Mouse (Mus musculus) yolk sac, embryonic 10.5 days (tissue): Measurements from ENCODE around the gene Apol7a.
A peak's percentile ranks its signal among the peaks of the same experiment; 100 is the strongest.

Experiments used
- DNase-seq: peaks from one replicate; pipeline ENCODE4 v3.0.0-alpha.2; 2017; ENCODE audit warnings: low spot score

The Apol7a gene

GRCm38 (mm10) chr15:77370588-77370987 is 28.3 kb downstream of the Apol7a start:
- no peak for DNase-seq

- no peak for DNase-seq
Observed at GRCm38 (mm10) chr15:77369981-77370380, 28.9 kb downstream of the Apol7a start.

- no peak for DNase-seq
Observed at GRCm38 (mm10) chr15:77368818-77369320, 30.0 kb downstream of the Apol7a start.

GRCm38 (mm10) chr15:77368148-77368547 is 30.8 kb downstream of the Apol7a start:
- DNase-seq = peak; percentile 91

GRCm38 (mm10) chr15:77367504-77367903 is 31.4 kb downstream of the Apol7a start:
- DNase-seq = peak; percentile 29

- peak; percentile 76 for DNase-seq
Observed at GRCm38 (mm10) chr15:77366706-77367484, 32.0 kb downstream of the Apol7a start.

GRCm38 (mm10) chr15:77365700-77366570 is 33.0 kb downstream of the Apol7a start:
- no peak for DNase-seq

- no peak for DNase-seq
Observed at GRCm38 (mm10) chr15:77364026-77364425, 34.9 kb downstream of the Apol7a start.

- no peak for DNase-seq
Observed at GRCm38 (mm10) chr15:77363578-77363977, 35.3 kb downstream of the Apol7a start.

- no peak for DNase-seq
Observed at GRCm38 (mm10) chr15:77362952-77363351, 36.0 kb downstream of the Apol7a start.

GRCm38 (mm10) chr15:77359905-77360304 is 39.0 kb downstream of the Apol7a start:
- DNase-seq = no peak

- no peak for DNase-seq
Observed at GRCm38 (mm10) chr15:77359486-77359885, 39.4 kb downstream of the Apol7a start.

- DNase-seq = no peak
Observed at GRCm38 (mm10) chr15:77359084-77359483, 39.8 kb downstream of the Apol7a start.

- DNase-seq = peak; percentile 86
Observed at GRCm38 (mm10) chr15:77358320-77359040, 40.4 kb downstream of the Apol7a start.

- peak; percentile 45 for DNase-seq
Observed at GRCm38 (mm10) chr15:77356248-77356810, 42.6 kb downstream of the Apol7a start.

- DNase-seq = no peak
Observed at GRCm38 (mm10) chr15:77354848-77355551, 43.9 kb downstream of the Apol7a start.

GRCm38 (mm10) chr15:77354496-77354847 is 44.4 kb downstream of the Apol7a start:
- DNase-seq = no peak

- no peak for DNase-seq
Observed at GRCm38 (mm10) chr15:77353764-77354163, 45.1 kb downstream of the Apol7a start.

- no peak for DNase-seq
Observed at GRCm38 (mm10) chr15:77352863-77353262, 46.0 kb downstream of the Apol7a start.

- no peak for DNase-seq
Observed at GRCm38 (mm10) chr15:77350117-77350516, 48.8 kb downstream of the Apol7a start.

- DNase-seq = no peak
Observed at GRCm38 (mm10) chr15:77348146-77348545, 50.8 kb downstream of the Apol7a start.
